In the genomic region with DNA sequence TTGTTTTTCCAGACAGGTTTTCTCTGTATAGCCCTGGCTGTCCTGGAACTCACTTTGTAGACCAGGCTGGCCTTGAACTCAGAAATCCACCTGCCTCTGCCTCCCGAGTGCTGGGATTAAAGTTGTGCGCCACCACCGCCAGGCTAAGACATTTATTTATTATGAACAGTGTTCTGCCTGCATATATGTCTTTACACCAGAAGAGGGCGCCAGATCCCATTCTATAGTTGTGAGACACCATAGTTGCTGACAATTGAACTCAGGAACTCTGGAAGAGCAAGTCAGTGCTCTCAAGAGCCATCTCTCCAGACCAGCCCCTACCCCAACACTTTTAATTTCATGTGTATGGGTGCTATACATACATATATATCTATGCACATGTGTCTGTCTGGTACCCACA, we compare ENCODE assay signal across 8 mouse cellular contexts. TPM values are rescaled to one million over a fixed set of nuclear protein-coding genes. Genes with fewer than 3 reads are reported as not detected.
DNase-seq lines count a peak whose midpoint lies in the region; ATAC-seq and TF ChIP-seq lines count a peak whose summit lies in the region.
"Not testable (repeated sequence)": the region's sequence is repeated elsewhere in the genome, so short reads cannot be mapped to it uniquely, and the experiment has no call there.

No protein-coding gene starts in this region.

- peak; percentile 66 to 68 for DNase-seq in B cell, adult 2 months
- peak; percentile 48 for DNase-seq in NIH3T3 (ENCODE audit: low read depth)
- peak; percentile 54 for DNase-seq in c-Kit-positive CD71-positive TER-119-positive erythroid progenitor cells, embryonic 14.5 days (ENCODE audit: low spot score)
- DNase-seq in gastrocnemius, adult 2 months, result not testable (repeated sequence)
- DNase-seq in midbrain, embryonic 14.5 days, result peak; percentile 40
- peak; percentile 28 for DNase-seq in thymus, adult 2 months

- not testable (repeated sequence) for H3K4me2 ChIP-seq in intestine, postnatal 0 days (replicated peaks; ENCODE audit: low read depth); liver, embryonic 12.5 days; midbrain, embryonic 14.5 days (ENCODE audit: low read length)

- H3K4me3 ChIP-seq in gastrocnemius, adult 2 months; intestine, postnatal 0 days (ENCODE audit: low read depth, low read length); liver, embryonic 12.5 days; midbrain, embryonic 14.5 days (replicated peaks; ENCODE audit: low read depth, low read length); thymus, adult 2 months (ENCODE audit: control insufficient read depth, insufficient read depth, low read length): not testable (repeated sequence)

- not testable (repeated sequence) for ATAC-seq in intestine, postnatal 0 days; midbrain, embryonic 14.5 days (ENCODE audit: low FRiP score, low TSS enrichment)
- ATAC-seq in liver, embryonic 12.5 days, result 0 out of 2 replicates have a peak, but pooled peaks have one; percentile 5

- intact Hi-C loops in gastrocnemius, adult 2 months (cut with DNase I), result not testable (repeated sequence)

- not testable (repeated sequence) for H3K27ac ChIP-seq in gastrocnemius, adult 2 months; intestine, postnatal 0 days (ENCODE audit: low read depth, low read length); liver, embryonic 12.5 days; midbrain, embryonic 14.5 days (replicated peaks; ENCODE audit: low read depth, low read length); thymus, adult 2 months (ENCODE audit: control insufficient read depth, insufficient read depth, low read length)

- H3K4me1 ChIP-seq in intestine, postnatal 0 days (replicated peaks; ENCODE audit: control insufficient read depth, insufficient read depth, low read length); liver, embryonic 12.5 days; midbrain, embryonic 14.5 days (ENCODE audit: control insufficient read depth, insufficient read depth, low read length); thymus, adult 2 months (replicated peaks; ENCODE audit: control insufficient read depth, insufficient read depth, low read length): not testable (repeated sequence)

- peak; percentile 63 for TF ChIP-seq CTCF in gastrocnemius, adult 2 months (IDR thresholded peaks at IDR 0.05)
- TF ChIP-seq CTCF in intestine, postnatal 0 days (IDR thresholded peaks at IDR 0.05; ENCODE audit: low read depth), result peak; percentile 63
- TF ChIP-seq CTCF in thymus, adult 2 months (IDR thresholded peaks at IDR 0.05; ENCODE audit: borderline replicate concordance, control insufficient read depth, extremely low read depth, insufficient read depth, low read length, poor library complexity), result not testable (repeated sequence)

- H3K9me3 ChIP-seq in intestine, postnatal 0 days (ENCODE audit: control insufficient read depth); liver, embryonic 12.5 days (replicated peaks); midbrain, embryonic 14.5 days (ENCODE audit: control insufficient read depth, low read length): not testable (repeated sequence)

- not testable (repeated sequence) for H3K9ac ChIP-seq in intestine, postnatal 0 days (ENCODE audit: low read depth, low read length); liver, embryonic 12.5 days; midbrain, embryonic 14.5 days (replicated peaks; ENCODE audit: low read length)

- H3K36me3 ChIP-seq in intestine, postnatal 0 days (ENCODE audit: control insufficient read depth, insufficient read depth), result peaks cover 24% of the 10 kb centered on the region
- peaks cover 80% of the 10 kb centered on the region for H3K36me3 ChIP-seq in liver, embryonic 12.5 days
- peaks cover 63% of the 10 kb centered on the region for H3K36me3 ChIP-seq in midbrain, embryonic 14.5 days (ENCODE audit: control insufficient read depth, insufficient read depth, low read length)
- H3K36me3 ChIP-seq in thymus, adult 2 months (ENCODE audit: control insufficient read depth, insufficient read depth, low read length), result peaks cover 24% of the 10 kb centered on the region

- 66% methylated on average over 4 of the region's 4 CpGs for whole genome bisulfite sequencing in intestine, postnatal 0 days
- WGBS in liver, embryonic 12.5 days (ENCODE audit: insufficient replicate concordance), result 56% methylated on average over 4 of the region's 4 CpGs
- WGBS in midbrain, embryonic 14.5 days, result 67% methylated on average over 4 of the region's 4 CpGs
- 70% methylated on average over 4 of the region's 4 CpGs for WGBS in thymus, adult 2 months

- H3K27me3 ChIP-seq in intestine, postnatal 0 days (replicated peaks; ENCODE audit: control insufficient read depth, insufficient read depth, low read length); liver, embryonic 12.5 days (replicated peaks); midbrain, embryonic 14.5 days (ENCODE audit: control insufficient read depth, insufficient read depth, low read length); thymus, adult 2 months (ENCODE audit: control insufficient read depth, insufficient read depth, low read length): not testable (repeated sequence)

- TF ChIP-seq POLR2A in thymus, adult 2 months (IDR thresholded peaks at IDR 0.05; ENCODE audit: control insufficient read depth, extremely low read depth, insufficient read depth, low read length, poor library complexity), result not testable (repeated sequence)

RNA-seq across cellular contexts. Expression of gene Eif2s3x, which starts 18.8 kb away (rescaled TPM):
- 100 to 1,000 TPM in 1 of 2 experiments, 10 to 100 TPM in 1; 71.7 to 129 TPM for total RNA-seq in gastrocnemius, adult 2 months (2021)
- polyA plus RNA-seq in intestine, postnatal 0 days (2015; fragmentation: Nextera tagmentation; extraction: Ambion mirVana), result 35.2 and 36.7 TPM in 2 replicates
- polyA plus RNA-seq in liver, embryonic 12.5 days (2016; fragmentation: Nextera tagmentation; extraction: Ambion mirVana), result 68.6 and 73.0 TPM in 2 replicates
- 101 and 104 TPM in 2 replicates for polyA plus RNA-seq in midbrain, embryonic 14.5 days (2014; fragmentation: Nextera tagmentation; extraction: Ambion mirVana)
- 68.9 and 83.3 TPM in 2 replicates for polyA plus RNA-seq in thymus, adult 2 months (2012; rRNA removed)

RNA-seq across cellular contexts. Expression of gene Klhl15, which starts 40.5 kb away (rescaled TPM):
- total RNA-seq in gastrocnemius, adult 2 months (2021), result 1 to 10 TPM; 5.4 to 6.3 TPM
- 4.7 and 5.0 TPM in 2 replicates for polyA plus RNA-seq in intestine, postnatal 0 days (2015; fragmentation: Nextera tagmentation; extraction: Ambion mirVana)
- 6.9 and 7.2 TPM in 2 replicates for polyA plus RNA-seq in liver, embryonic 12.5 days (2016; fragmentation: Nextera tagmentation; extraction: Ambion mirVana)
- polyA plus RNA-seq in midbrain, embryonic 14.5 days (2014; fragmentation: Nextera tagmentation; extraction: Ambion mirVana), result 14.9 and 15.1 TPM in 2 replicates
- polyA plus RNA-seq in thymus, adult 2 months (2012; rRNA removed), result 19.2 and 22.2 TPM in 2 replicates
